Mouse (Mus musculus) limb, embryonic 14.5 days (tissue): Measurements from ENCODE around the gene Man2a2. TPM values are rescaled to one million over a fixed set of nuclear protein-coding genes. Genes with fewer than 3 reads are reported as not detected.
A peak's percentile ranks its signal among the peaks of the same experiment; 100 is the strongest.

ENCODE experiments used
- ATAC-seq: fragments of 200-750 bp; cut with Nextera tagmentation; 2 replicates; pipeline ENCODE4 v1.8.0; 2017; ENCODE audit warnings: low read depth, moderate number of reproducible peaks, moderate TSS enrichment; ENCODE audit not compliant: low FRiP score
- DNase-seq: peaks from one replicate; pipeline ENCODE4 v3.0.0-alpha.2; 2015; ENCODE audit warnings: low spot score
- H3K27ac ChIP-seq: fragments of 300-500 bp; sonication (generic); replicated peaks from 2 replicates; pipeline ENCODE4 v1.5.1; 2014; ENCODE audit warnings: low read depth, mild to moderate bottlenecking, low read length, moderate library complexity, mixed read lengths
- H3K27me3 ChIP-seq: fragments of 300-500 bp; sonication (generic); 2 replicates; pipeline ENCODE4 v1.6.1; 2014; ENCODE audit warnings: low read length, mixed read lengths; ENCODE audit not compliant: control insufficient read depth, insufficient read depth
- H3K36me3 ChIP-seq: fragments of 300-500 bp; sonication (generic); 2 replicates; pipeline ENCODE4 v1.6.1; 2014; ENCODE audit warnings: mild to moderate bottlenecking, low read length, moderate library complexity, mixed read lengths; ENCODE audit not compliant: control insufficient read depth, insufficient read depth
- H3K4me1 ChIP-seq: fragments of 300-500 bp; sonication (generic); 2 replicates; pipeline ENCODE4 v1.6.1; 2014; ENCODE audit warnings: antibody characterized with exemption, low read length, mixed read lengths; ENCODE audit not compliant: control insufficient read depth, insufficient read depth
- H3K4me2 ChIP-seq: fragments of 300-500 bp; sonication (generic); replicated peaks from 2 replicates; pipeline ENCODE4 v1.6.1; 2014; ENCODE audit warnings: low read depth, mild to moderate bottlenecking, low read length, moderate library complexity; ENCODE audit not compliant: severe bottlenecking
- H3K4me3 ChIP-seq: fragments of 300-500 bp; sonication (generic); replicated peaks from 2 replicates; pipeline ENCODE4 v1.5.1; 2014; ENCODE audit warnings: low read length
- H3K9ac ChIP-seq: fragments of 300-500 bp; sonication (generic); 2 replicates; pipeline ENCODE4 v1.6.1; 2014; ENCODE audit warnings: mild to moderate bottlenecking, low read depth, low read length, moderate library complexity; ENCODE audit not compliant: severe bottlenecking
- H3K9me3 ChIP-seq: fragments of 300-500 bp; sonication (generic); 2 replicates; pipeline ENCODE4 v1.6.1; 2016; ENCODE audit warnings: low read length; ENCODE audit not compliant: control insufficient read depth
- POLR2A ChIP-seq: fragments of 200-500 bp; IDR thresholded peaks from 2 replicates; pipeline ENCODE4 v1.8.0; 2012; ENCODE audit warnings: inconsistent platforms, mild to moderate bottlenecking, moderate library complexity, borderline replicate concordance; ENCODE audit not compliant: insufficient read depth, insufficient read length; ENCODE audit errors: extremely low read depth
- WGBS: fragments of 180-500 bp; shearing (Covaris S2); extraction: QIAGEN DNeasy Blood & Tissue Kit; methylation state at CpG from one replicate; pipeline ENCODE4 v1.1.7; 2014; 5-methylcytosine and 5-hydroxymethylcytosine counted together
- polyA plus RNA-seq, 2 experiments: library from polyadenylated mRNA; depleted of rRNA in 1 of 2; stranded (reverse) in 1 of 2; unstranded in 1 of 2; fragments of >200 nt; fragmentation: Nextera tagmentation in 1 of 2; extraction: Ambion mirVana in 1 of 2; gene quantifications; 2 replicates each; pipeline versions ENCODE4 v1.2.1 to v1.2.3; 2012 to 2014

Gene Man2a2
- polyA plus RNA-seq, 2 experiments, result 14.8 to 64.8 TPM

GRCm38 (mm10) chr7:80401860-80402641 lies 30.9 kb upstream of the Man2a2 start:
- H3K27ac ChIP-seq, result peak overlapping the region; percentile 93
- 0% methylated on average over 10 of the region's 102 CpGs for WGBS
- H3K36me3 ChIP-seq, result peaks cover 13% of the 10 kb centered on the region; the same call in 1 of the 2 replicates
- no peaks in the 10 kb centered on the region for H3K27me3 ChIP-seq
- ATAC-seq (peak; percentile 38), DNase-seq (peak; percentile 21)
- peak overlapping the region; percentile 89 for H3K4me3 ChIP-seq
- peaks cover 24% of the 10 kb centered on the region for H3K4me1 ChIP-seq
- no peaks in the 10 kb centered on the region for H3K9me3 ChIP-seq
- TF ChIP-seq POLR2A, result no peak
- H3K4me2 ChIP-seq, result peak overlapping the region; percentile 87
- peak overlapping the region; percentile 97 for H3K9ac ChIP-seq

- ATAC-seq (no peak), DNase-seq (no peak)
- peak overlapping the region; percentile 93 for H3K27ac ChIP-seq
- 13% methylated on average over 5 of the region's 5 CpGs for WGBS
- peaks cover 20% of the 10 kb centered on the region for H3K36me3 ChIP-seq
- no peaks in the 10 kb centered on the region for H3K9me3 ChIP-seq
- peak overlapping the region; percentile 97 for H3K9ac ChIP-seq
- H3K4me2 ChIP-seq, result peak overlapping the region; percentile 87
- H3K4me1 ChIP-seq, result peaks cover 24% of the 10 kb centered on the region
- no peaks in the 10 kb centered on the region for H3K27me3 ChIP-seq
- peak overlapping the region; percentile 89 for H3K4me3 ChIP-seq
- no peak for TF ChIP-seq POLR2A
Observed at GRCm38 (mm10) chr7:80401041-80401859, 30.1 kb upstream of the Man2a2 start.

- DNase-seq (no peak), ATAC-seq (no peak)
- Histone ChIP-seq H3K9ac (0 out of 2 replicates have a peak overlapping the region, but pooled peaks have one; percentile 97), H3K4me3 (peak overlapping the region; percentile 89), H3K9me3 (no peaks in the 10 kb centered on the region), H3K27ac (no peak overlapping the region), H3K4me2 (peak overlapping the region; percentile 87), H3K27me3 (no peaks in the 10 kb centered on the region), H3K4me1 (peaks cover 24% of the 10 kb centered on the region), H3K36me3 (peaks cover 26% of the 10 kb centered on the region)
- WGBS, result 58% methylated on average over 6 of the region's 6 CpGs
- no peak for TF ChIP-seq POLR2A
Observed at GRCm38 (mm10) chr7:80400571-80400970, 29.4 kb upstream of the Man2a2 start.

GRCm38 (mm10) chr7:80400099-80400498 lies 28.9 kb upstream of the Man2a2 start:
- DNase-seq, result no peak
- Histone ChIP-seq H3K4me2 (peak overlapping the region; percentile 87; the same call in 1 of the 2 replicates), H3K4me3 (no peak overlapping the region), H3K9ac (0 out of 2 replicates have a peak overlapping the region, but pooled peaks have one; percentile 97), H3K36me3 (peaks cover 31% of the 10 kb centered on the region), H3K27ac (no peak overlapping the region), H3K9me3 (no peaks in the 10 kb centered on the region), H3K4me1 (peaks cover 24% of the 10 kb centered on the region), H3K27me3 (no peaks in the 10 kb centered on the region)
- no peak for ATAC-seq
- 41% methylated on average over 5 of the region's 5 CpGs for WGBS
- TF ChIP-seq POLR2A, result no peak
